Mouse (Mus musculus) midbrain, embryonic 13.5 days (tissue): ENCODE results near the gene Txn1. TPM values are rescaled to one million over a fixed set of nuclear protein-coding genes. Genes with fewer than 3 reads are reported as not detected.

ENCODE experiments used
- polyA plus RNA-seq: library from polyadenylated mRNA; unstranded; fragments of >200 nt; fragmentation: Nextera tagmentation; extraction: Ambion mirVana; gene quantifications from 2 replicates; pipeline ENCODE4 v1.2.1, GENCODE M21; 2015

Txn1 gene
- polyA plus RNA-seq, 1 experiment from 2014 or later = 279 TPM

Other genes with a start within 250 kb of the Txn1 start
- 12.1 and 12.3 TPM in 2 replicates for gene Akap2, start 238.8 kb downstream of the Txn1 start, polyA plus RNA-seq
- not detected in 2 replicates for gene D630039A03Rik, start 40.1 kb downstream of the Txn1 start, polyA plus RNA-seq
- not detected in 2 replicates for gene Txndc8, start 52.7 kb upstream of the Txn1 start, polyA plus RNA-seq